Mouse (Mus musculus): ENCODE data around the gene Pak3. TPM values are rescaled to one million over a fixed set of nuclear protein-coding genes. Genes with fewer than 3 reads are reported as not detected.

Gene Pak3
- total RNA-seq, 1 experiment from 2014 or later: not detected

DNA sequence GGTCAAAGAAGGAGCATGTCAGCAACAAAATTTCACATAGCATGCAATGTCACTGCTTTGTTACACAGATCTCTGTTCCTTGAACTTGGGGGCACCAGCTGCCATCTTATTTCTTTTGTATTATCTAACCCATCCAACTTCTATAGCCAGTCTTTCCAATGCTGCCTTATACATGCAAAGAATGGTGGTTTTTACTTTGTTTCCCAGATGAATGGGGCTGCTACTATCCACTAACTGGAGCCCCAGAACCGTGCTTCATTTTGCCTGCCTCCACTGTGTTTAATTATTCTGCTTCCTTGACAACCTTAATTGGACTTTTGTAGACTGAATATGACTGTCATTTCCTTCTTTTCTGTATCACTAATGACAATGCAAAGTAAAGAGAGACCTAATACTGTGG, 126.4 kb downstream of the Pak3 start:
- ATAC-seq (replicated peaks in 1 of 2; ENCODE audit: insufficient read depth in 1 of 2, low FRiP score in 2 of 2, low TSS enrichment in 1 of 2, low read depth in 1 of 2, poor library complexity in 2 of 2, severe bottlenecking in 2 of 2): no peak

GRCm38 (mm10) chrX:143654308-143655176, 136.2 kb downstream of the Pak3 start:
- ATAC-seq (replicated peaks in 1 of 2; ENCODE audit: insufficient read depth in 1 of 2, low FRiP score in 2 of 2, low TSS enrichment in 1 of 2, low read depth in 1 of 2, poor library complexity in 2 of 2, severe bottlenecking in 2 of 2): no peak

- no peak for ATAC-seq (replicated peaks in 1 of 2; ENCODE audit: insufficient read depth in 1 of 2, low FRiP score in 2 of 2, low TSS enrichment in 1 of 2, low read depth in 1 of 2, poor library complexity in 2 of 2, severe bottlenecking in 2 of 2)
These were observed 136.7 kb downstream of the Pak3 start for GRCm38 (mm10) chrX:143655177-143655492.

GRCm38 (mm10) chrX:143664221-143665150, 146.1 kb downstream of the Pak3 start:
- peak; percentile 84 to 91; a peak in 3 of 4 replicates for ATAC-seq (replicated peaks in 1 of 2; ENCODE audit: insufficient read depth in 1 of 2, low FRiP score in 2 of 2, low TSS enrichment in 1 of 2, low read depth in 1 of 2, poor library complexity in 2 of 2, severe bottlenecking in 2 of 2)

DNA sequence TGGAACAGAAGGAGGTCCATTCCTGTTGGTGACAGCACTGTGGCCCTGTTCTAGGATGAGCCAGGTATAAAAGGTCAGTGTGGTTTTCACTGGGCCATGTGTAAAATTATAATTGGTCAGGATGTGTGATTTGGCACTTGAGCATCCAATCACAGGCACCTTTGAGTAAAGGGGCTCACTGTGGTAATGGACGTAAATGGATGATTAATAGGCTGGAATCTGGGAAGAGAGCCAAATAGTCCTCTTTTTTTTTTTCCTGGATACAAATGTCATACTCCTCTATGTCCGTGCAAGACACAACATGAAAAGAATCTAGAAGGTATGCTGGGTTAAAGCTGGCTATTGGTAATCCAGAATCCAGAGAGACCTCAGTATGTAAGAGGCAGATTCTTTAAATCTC, 147.4 kb downstream of the Pak3 start:
- no peak for ATAC-seq (replicated peaks in 1 of 2; ENCODE audit: insufficient read depth in 1 of 2, low FRiP score in 2 of 2, low TSS enrichment in 1 of 2, low read depth in 1 of 2, poor library complexity in 2 of 2, severe bottlenecking in 2 of 2)

GRCm38 (mm10) chrX:143666991-143667390, 148.6 kb downstream of the Pak3 start:
- no peak for ATAC-seq (replicated peaks in 1 of 2; ENCODE audit: insufficient read depth in 1 of 2, low FRiP score in 2 of 2, low TSS enrichment in 1 of 2, low read depth in 1 of 2, poor library complexity in 2 of 2, severe bottlenecking in 2 of 2)

- no peak for ATAC-seq (replicated peaks in 1 of 2; ENCODE audit: insufficient read depth in 1 of 2, low FRiP score in 2 of 2, low TSS enrichment in 1 of 2, low read depth in 1 of 2, poor library complexity in 2 of 2, severe bottlenecking in 2 of 2)
These were observed 149.9 kb downstream of the Pak3 start for GRCm38 (mm10) chrX:143668242-143668641.

GRCm38 (mm10) chrX:143678566-143678965, 160.2 kb downstream of the Pak3 start:
- no peak for ATAC-seq (replicated peaks in 1 of 2; ENCODE audit: insufficient read depth in 1 of 2, low FRiP score in 2 of 2, low TSS enrichment in 1 of 2, low read depth in 1 of 2, poor library complexity in 2 of 2, severe bottlenecking in 2 of 2)

DNA sequence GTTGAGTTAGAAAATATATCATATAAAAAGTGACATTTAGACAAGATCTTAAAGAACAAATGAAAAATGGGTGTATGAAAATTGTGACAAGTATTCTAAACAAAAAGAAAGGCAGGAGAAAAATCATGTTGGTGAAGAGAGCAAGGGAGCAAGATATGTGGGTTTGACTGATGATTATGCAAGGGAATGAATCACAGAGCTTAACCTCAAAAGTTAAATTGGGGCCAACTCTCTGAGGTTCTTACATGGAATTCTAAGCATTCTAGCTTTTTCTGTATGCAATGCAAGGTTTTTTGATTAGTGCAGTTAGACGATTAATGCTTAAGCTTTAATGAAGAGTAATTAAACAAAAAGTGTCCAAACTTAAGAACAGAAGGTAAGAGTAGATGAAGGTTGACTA, 203.9 kb downstream of the Pak3 start:
- no peak for ATAC-seq (replicated peaks in 1 of 2; ENCODE audit: insufficient read depth in 1 of 2, low FRiP score in 2 of 2, low TSS enrichment in 1 of 2, low read depth in 1 of 2, poor library complexity in 2 of 2, severe bottlenecking in 2 of 2)

GRCm38 (mm10) chrX:143725411-143725810, 207.0 kb downstream of the Pak3 start:
- no peak for ATAC-seq (replicated peaks in 1 of 2; ENCODE audit: insufficient read depth in 1 of 2, low FRiP score in 2 of 2, low TSS enrichment in 1 of 2, low read depth in 1 of 2, poor library complexity in 2 of 2, severe bottlenecking in 2 of 2)

DNA sequence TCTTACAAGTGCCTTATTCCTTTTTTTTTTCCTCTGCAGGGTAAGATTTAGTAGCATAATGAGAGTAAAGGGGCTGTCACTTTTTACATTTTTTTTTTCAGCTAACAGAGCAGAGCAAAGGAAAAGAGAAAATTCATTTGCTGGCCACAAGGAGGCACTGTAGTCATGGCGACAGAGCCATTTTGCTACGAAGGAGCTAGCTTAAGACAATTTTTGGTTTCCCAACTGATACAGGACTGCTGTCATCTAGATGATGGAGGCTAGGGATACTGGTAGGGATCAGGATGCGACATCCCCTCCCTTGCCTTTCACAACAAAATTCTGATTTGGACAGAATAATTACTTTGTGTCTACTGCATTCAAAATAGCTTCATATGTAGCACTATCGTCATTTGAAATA, 217.6 kb downstream of the Pak3 start:
- peak; percentile 42 to 53; a peak in 2 of 4 replicates for ATAC-seq (replicated peaks in 1 of 2; ENCODE audit: insufficient read depth in 1 of 2, low FRiP score in 2 of 2, low TSS enrichment in 1 of 2, low read depth in 1 of 2, poor library complexity in 2 of 2, severe bottlenecking in 2 of 2)

- peak in 1 of 2 experiments; percentile 42; a peak in 1 of 4 replicates for ATAC-seq (replicated peaks in 1 of 2; ENCODE audit: insufficient read depth in 1 of 2, low FRiP score in 2 of 2, low TSS enrichment in 1 of 2, low read depth in 1 of 2, poor library complexity in 2 of 2, severe bottlenecking in 2 of 2)
These were observed 220.8 kb downstream of the Pak3 start for GRCm38 (mm10) chrX:143739171-143739570.

DNA sequence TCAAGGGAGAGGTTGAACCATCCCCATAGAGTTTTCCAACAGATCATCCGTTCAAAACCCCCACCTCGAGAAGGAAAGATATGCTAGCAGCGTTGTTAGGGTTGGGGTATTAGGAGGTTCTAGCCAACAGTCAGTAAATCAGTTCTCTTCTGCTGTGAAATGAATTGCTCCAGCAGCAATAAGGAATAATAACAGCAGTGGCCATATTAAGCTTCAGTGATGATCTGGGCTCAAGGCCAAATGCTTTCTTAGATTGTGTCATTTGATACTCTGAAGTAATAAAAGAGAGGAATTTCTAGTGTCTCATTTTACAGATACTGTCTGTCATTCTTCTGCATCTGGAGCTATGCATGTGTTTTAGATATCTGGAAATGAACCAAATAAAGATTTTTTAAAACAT, 244.2 kb downstream of the Pak3 start:
- ATAC-seq (replicated peaks in 1 of 2; ENCODE audit: insufficient read depth in 1 of 2, low FRiP score in 2 of 2, low TSS enrichment in 1 of 2, low read depth in 1 of 2, poor library complexity in 2 of 2, severe bottlenecking in 2 of 2): no peak

DNA sequence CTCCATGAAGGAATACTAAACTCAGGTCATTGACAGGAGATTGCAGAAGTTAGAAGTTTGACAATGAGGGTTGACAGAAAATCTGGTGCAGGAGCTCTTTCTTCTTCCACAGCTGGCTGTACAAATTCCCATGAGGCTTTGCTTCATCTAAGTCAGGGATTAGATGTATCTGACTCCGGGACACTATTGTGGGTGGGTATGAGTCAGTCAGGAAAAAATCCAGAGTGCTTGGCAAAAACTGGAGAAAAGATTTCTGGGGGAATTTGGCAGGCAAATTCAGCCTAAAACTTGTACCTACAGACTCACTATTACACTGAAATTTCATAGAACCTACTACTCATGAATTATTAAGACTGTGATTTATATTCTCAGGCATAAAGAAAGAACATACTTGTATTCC, 297.6 kb downstream of the Pak3 start:
- no peak for ATAC-seq (replicated peaks in 1 of 2; ENCODE audit: insufficient read depth in 1 of 2, low FRiP score in 2 of 2, low TSS enrichment in 1 of 2, low read depth in 1 of 2, poor library complexity in 2 of 2, severe bottlenecking in 2 of 2)

DNA sequence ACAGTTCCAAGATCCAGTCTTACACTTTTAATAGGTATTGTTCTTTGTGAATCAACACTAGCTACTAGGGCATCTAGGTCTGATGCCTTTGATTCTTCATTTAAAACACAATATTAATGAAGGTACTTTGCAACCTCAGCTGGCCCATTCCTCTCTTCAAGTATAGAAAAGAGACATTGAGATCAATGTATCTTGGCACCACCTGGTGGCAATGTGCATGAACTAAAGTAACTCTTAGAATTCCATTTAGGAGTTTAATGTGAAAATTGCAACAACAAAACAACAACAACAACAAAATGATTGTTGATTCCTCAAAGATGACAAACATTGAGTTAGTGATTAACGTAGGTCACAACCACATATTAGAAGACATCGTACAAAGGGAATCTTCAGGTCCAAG, 300.6 kb downstream of the Pak3 start:
- no peak for ATAC-seq (replicated peaks in 1 of 2; ENCODE audit: insufficient read depth in 1 of 2, low FRiP score in 2 of 2, low TSS enrichment in 1 of 2, low read depth in 1 of 2, poor library complexity in 2 of 2, severe bottlenecking in 2 of 2)

GRCm38 (mm10) chrX:143826521-143826920, 308.1 kb downstream of the Pak3 start:
- ATAC-seq (replicated peaks in 1 of 2; ENCODE audit: insufficient read depth in 1 of 2, low FRiP score in 2 of 2, low TSS enrichment in 1 of 2, low read depth in 1 of 2, poor library complexity in 2 of 2, severe bottlenecking in 2 of 2): no peak

DNA sequence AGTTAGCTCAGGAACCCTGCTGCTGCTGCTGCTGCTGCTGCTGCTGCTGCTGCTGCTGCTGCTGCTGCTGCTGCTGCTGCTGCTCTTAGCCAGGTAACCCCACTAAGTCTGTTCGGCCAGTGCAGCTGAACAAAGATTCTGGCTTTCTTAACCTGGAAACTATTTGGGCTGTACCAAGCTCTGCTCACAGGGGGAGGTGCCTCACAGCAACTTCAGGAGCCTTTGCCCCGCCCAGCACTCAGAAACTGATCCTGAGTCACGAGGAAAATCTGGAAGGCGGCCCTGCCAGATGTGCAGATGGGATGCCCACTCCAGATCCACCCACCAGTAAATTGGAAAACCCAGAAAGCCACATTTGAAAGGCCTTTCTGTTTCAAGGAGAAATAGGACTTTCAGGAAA, 308.8 kb downstream of the Pak3 start, which contains the start of gene Capn6:
TSS of gene Capn6 (minus strand) at position 203 of the 400 bp plus-strand sequence.
- ATAC-seq (replicated peaks in 1 of 2; ENCODE audit: insufficient read depth in 1 of 2, low FRiP score in 2 of 2, low TSS enrichment in 1 of 2, low read depth in 1 of 2, poor library complexity in 2 of 2, severe bottlenecking in 2 of 2): no peak

DNA sequence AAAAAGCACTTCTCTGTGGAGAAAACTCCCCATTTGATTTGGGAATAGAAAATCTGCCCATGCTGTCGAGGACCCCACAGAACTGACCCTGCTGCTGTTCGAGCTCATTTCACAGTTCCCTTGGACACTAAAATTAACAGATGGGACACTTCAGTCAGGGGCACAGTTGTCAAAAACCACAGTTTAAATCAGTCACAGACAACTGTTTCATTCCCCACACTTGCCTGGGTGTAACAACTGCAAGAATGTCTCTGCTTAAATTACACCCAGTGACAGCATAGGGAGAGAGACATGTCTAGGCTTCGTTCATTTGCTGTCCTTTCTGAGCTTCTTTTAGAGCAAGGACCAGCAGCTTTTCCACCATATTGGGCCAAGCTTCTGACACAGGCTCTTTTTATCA, 328.2 kb downstream of the Pak3 start:
- ATAC-seq (replicated peaks in 1 of 2; ENCODE audit: insufficient read depth in 1 of 2, low FRiP score in 2 of 2, low TSS enrichment in 1 of 2, low read depth in 1 of 2, poor library complexity in 2 of 2, severe bottlenecking in 2 of 2): no peak

All from hematopoietic stem cell, adult 5-6 weeks (primary cell).